Mouse (Mus musculus) gastrocnemius, adult 18-20 months (tissue): ENCODE results near the gene Slc25a47. TPM values are rescaled to one million over a fixed set of nuclear protein-coding genes. Genes with fewer than 3 reads are reported as not detected.
"Not testable (repeated sequence)": the region's sequence is repeated elsewhere in the genome, so short reads cannot be mapped to it uniquely, and the experiment has no call there.

Experiments
- DNase-seq: peaks from one replicate; pipeline ENCODE4 v3.0.0; 2021; ENCODE audit warnings: low spot score
- total RNA-seq, 2 experiments: library from RNA; stranded (reverse); gene quantifications; 2 replicates each; pipeline ENCODE4 v1.2.3; 2021

Slc25a47 gene
- total RNA-seq, 2 experiments from 2014 or later = 4.8 to 6.1 TPM

- no peak for DNase-seq
Observed at GRCm38 (mm10) chr12:108826282-108826957, 9.4 kb upstream of the Slc25a47 start.

DNA sequence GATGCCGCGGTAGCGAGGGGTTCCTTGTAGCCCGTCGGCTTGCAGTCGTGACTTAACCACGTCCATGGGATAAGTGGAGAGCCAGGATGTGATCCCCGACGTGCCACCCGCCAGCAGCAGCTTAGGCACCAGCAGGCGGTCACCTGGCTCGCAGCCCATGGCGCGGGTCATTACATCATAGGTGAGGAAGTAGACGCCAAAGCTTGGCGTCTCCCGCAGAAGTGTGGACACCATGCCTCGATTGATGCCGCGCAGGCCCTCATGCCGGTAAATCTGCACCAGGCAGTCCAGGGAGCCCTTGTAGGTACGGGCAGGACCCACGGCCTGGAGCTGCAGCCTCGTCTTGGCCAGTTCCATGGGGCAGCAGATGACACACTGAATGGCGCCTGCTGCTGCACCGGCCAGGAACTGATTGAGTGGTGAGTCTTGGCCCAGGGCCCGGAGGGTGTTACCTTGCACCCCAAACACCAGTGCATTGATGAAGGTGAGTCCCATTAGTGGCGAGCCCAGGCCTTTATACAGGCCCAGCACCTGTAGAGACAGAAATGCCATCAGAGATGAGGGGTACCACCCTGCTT, 8.8 kb upstream of the Slc25a47 start:
- no peak for DNase-seq

- DNase-seq = peak; percentile 50
Observed at GRCm38 (mm10) chr12:108827641-108828040, 8.2 kb upstream of the Slc25a47 start.

GRCm38 (mm10) chr12:108829636-108830035, 6.2 kb upstream of the Slc25a47 start:
- DNase-seq = no peak

- DNase-seq = no peak
Observed at GRCm38 (mm10) chr12:108830358-108830757, 5.5 kb upstream of the Slc25a47 start.

GRCm38 (mm10) chr12:108831966-108832643, 3.7 kb upstream of the Slc25a47 start:
- DNase-seq = peak; percentile 69

- DNase-seq = peak; percentile 41
Observed at GRCm38 (mm10) chr12:108832851-108833250, 3.0 kb upstream of the Slc25a47 start.

DNA sequence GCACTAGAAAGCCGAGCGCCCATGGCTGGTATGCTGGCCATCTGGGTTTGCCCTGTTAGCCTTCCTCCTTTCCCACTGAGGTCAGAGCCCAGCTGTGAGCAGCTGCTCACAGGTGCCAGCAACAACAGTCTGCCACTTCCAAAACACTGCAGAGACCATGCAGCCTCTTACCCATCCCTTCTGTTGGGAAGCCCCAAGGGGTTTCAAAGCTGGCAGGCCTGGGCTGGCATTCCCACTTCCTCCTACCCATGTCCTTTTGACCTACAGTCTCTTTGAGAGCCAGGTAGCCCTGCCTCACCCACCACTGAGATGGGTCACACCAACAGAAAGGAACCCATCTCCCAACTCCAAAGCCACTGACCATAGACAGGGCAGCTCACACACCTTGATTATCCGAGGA, 2.4 kb upstream of the Slc25a47 start:
- DNase-seq = no peak

DNA sequence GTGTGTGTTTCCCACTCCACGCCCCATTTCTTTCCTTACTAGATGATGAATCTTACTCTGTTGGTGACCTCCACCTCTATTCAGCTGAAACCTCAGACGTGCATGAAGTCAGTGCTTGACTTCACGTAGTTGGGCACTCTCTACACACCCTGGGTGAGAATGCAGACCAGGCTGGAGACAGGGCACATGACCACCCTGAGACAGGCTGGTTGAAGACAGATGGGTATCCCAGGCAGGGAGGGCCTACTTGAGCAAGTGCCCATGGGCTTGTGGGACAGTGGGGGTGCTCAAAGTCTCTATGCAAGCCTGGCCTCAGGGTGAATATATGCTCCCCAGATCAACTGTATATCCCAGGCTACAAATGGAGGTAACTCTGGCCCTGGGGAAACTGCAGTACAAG, 1.5 kb upstream of the Slc25a47 start:
- no peak for DNase-seq

- DNase-seq = peak; percentile 21
Observed at GRCm38 (mm10) chr12:108834786-108835185, 1.1 kb upstream of the Slc25a47 start.

- DNase-seq = no peak
Observed at GRCm38 (mm10) chr12:108835208-108835839, 522 bp upstream of the Slc25a47 start.

GRCm38 (mm10) chr12:108836722-108837121, 876 bp downstream of the Slc25a47 start:
- no peak for DNase-seq

DNA sequence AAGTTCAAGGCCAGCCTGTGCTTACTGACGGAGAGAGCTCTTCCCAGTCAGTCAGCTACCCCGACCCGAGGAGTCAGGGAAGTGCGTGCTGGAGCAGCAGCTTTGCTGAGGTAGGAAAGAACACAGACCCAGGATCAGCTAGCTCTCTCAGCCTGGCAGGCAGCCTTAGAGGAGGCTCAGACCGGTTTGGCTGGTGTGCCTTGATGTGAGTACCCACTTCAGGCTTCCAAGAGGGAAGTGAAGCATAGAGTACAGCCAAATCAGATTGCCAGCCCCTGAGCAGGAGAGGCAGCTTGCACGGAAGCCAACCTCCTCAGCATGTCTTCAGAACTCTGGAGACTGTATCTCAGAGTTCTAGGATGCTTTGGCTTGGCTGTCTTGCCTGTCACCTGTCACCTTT, 5.3 kb downstream of the Slc25a47 start:
- DNase-seq = peak; percentile 62

DNA sequence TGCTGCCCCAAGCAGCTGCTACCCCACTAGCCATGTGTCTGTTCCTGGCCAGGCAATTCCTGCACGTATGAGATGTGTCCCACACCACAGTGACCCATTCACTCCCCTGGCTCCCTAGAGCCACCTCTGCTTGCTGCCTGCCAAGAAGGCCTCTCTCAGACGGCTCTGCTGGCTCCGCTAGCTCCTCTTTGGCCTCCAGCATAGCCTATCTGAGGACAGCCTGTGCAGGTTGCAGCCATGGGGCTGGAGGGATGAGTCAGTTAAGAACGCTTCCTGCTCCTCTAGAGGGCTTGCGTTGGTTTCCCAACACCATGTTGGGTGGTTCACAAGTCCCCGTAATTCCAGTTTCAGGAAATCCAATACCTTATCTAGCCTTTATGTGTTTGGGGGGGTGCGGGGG, 6.8 kb downstream of the Slc25a47 start:
- DNase-seq = peak; percentile 23

GRCm38 (mm10) chr12:108848033-108848432, 12.2 kb downstream of the Slc25a47 start:
- DNase-seq = not testable (repeated sequence)

GRCm38 (mm10) chr12:108849488-108850022, 13.7 kb downstream of the Slc25a47 start:
- DNase-seq = no peak

DNA sequence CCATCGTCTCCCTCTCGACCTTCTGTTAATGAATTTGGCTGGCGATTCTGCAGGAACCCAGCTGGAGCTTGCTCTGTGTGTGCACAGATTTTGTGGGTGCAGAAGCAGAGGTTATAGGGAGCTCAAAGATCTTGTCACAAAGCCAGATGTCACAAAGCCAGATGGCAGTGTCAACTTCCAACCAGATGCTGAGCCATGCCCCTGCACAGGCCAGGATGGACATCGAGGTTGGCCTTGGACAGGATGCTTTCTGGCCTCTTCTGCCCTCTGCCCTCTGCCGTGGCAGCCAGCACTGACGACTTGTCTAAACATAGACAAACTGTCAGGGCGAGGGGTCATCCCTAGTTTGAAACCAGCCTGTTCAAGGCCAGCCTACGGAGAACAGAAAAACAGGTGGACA, 14.3 kb downstream of the Slc25a47 start:
- DNase-seq = no peak

DNA sequence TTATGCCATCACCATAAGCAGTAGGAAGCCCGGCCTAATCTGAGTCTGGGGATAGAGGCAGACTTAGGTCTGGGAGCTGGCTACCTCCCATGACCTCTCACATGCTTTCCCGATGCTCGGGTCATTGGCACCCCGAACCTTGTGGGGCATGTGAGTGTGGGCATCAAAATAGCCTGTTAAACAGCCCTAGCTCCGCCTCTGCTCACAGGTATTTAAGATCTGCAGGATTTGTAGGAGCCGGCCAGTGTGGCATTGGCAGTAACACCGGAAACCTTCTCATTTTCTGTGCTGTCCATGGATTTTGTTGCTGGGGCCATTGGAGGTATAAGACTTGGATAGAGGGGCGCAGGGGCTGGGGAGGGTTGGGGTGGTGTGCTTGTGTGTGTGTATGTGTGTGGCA, 15.0 kb downstream of the Slc25a47 start:
- DNase-seq = no peak

DNA sequence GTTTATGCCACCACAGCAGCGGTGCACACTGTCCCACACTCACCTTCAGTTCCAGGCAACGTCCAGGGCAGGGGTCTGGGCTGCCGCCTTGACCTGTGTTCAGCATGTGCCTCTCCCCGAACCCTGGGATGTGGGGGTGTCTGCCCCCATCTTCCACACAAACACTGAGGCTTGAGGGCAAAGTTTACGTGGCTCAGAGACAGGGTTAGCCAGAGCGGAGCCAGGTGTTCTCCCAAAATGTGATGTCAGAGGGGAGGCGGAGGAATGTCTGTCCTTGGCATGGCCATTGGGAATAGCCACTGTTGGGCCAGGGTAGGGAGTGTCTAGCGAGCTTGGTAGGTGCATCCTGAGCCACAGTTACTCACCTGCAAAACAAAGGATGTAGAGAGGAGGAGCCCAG, 17.0 kb downstream of the Slc25a47 start:
- DNase-seq = no peak

- DNase-seq = no peak
Observed at GRCm38 (mm10) chr12:108855081-108855480, 19.2 kb downstream of the Slc25a47 start.

GRCm38 (mm10) chr12:108856186-108856585, 20.3 kb downstream of the Slc25a47 start:
- no peak for DNase-seq

- no peak for DNase-seq
Observed at GRCm38 (mm10) chr12:108857109-108857508, 21.3 kb downstream of the Slc25a47 start.
